Mouse (Mus musculus) limb, embryonic 13.5 days (tissue): ENCODE data around the gene Card19. TPM values are rescaled to one million over a fixed set of nuclear protein-coding genes. Genes with fewer than 3 reads are reported as not detected.
A peak's percentile ranks its signal among the peaks of the same experiment; 100 is the strongest.

Source experiments
- ATAC-seq: fragments of 200-750 bp; cut with Nextera tagmentation; 2 replicates; pipeline ENCODE4 v1.8.0; 2017; ENCODE audit warnings: low read depth, moderate number of reproducible peaks, moderate TSS enrichment; ENCODE audit not compliant: low FRiP score
- H3K27ac ChIP-seq: fragments of 300-500 bp; sonication (generic); 2 replicates; pipeline ENCODE4 v1.5.1; 2015; ENCODE audit warnings: inconsistent platforms, mild to moderate bottlenecking, moderate library complexity
- H3K27me3 ChIP-seq: fragments of 300-500 bp; sonication (generic); 2 replicates; pipeline ENCODE4 v1.6.1; 2015; ENCODE audit warnings: mild to moderate bottlenecking, inconsistent platforms
- H3K36me3 ChIP-seq: fragments of 300-500 bp; sonication (generic); 2 replicates; pipeline ENCODE4 v1.6.1; 2015; ENCODE audit warnings: inconsistent platforms, mild to moderate bottlenecking, moderate library complexity
- H3K4me1 ChIP-seq: fragments of 300-500 bp; sonication (generic); 2 replicates; pipeline ENCODE4 v1.6.1; 2015; ENCODE audit warnings: inconsistent platforms
- H3K4me2 ChIP-seq: fragments of 300-500 bp; sonication (generic); replicated peaks from 2 replicates; pipeline ENCODE4 v1.6.1; 2015; ENCODE audit warnings: inconsistent platforms, mild to moderate bottlenecking, moderate library complexity
- H3K4me3 ChIP-seq: fragments of 300-500 bp; sonication (generic); 2 replicates; pipeline ENCODE4 v1.5.1; 2015; ENCODE audit warnings: moderate library complexity, mild to moderate bottlenecking, inconsistent platforms
- H3K9ac ChIP-seq: fragments of 300-500 bp; sonication (generic); 2 replicates; pipeline ENCODE4 v1.6.1; 2015; ENCODE audit warnings: mild to moderate bottlenecking, inconsistent platforms
- H3K9me3 ChIP-seq: fragments of 300-500 bp; sonication (generic); 2 replicates; pipeline ENCODE4 v1.6.1; 2016; ENCODE audit warnings: inconsistent platforms
- WGBS: fragments of 180-500 bp; shearing (Covaris S2); methylation state at CpG from one replicate; pipeline ENCODE4 v1.1.7; 2015; 5-methylcytosine and 5-hydroxymethylcytosine counted together
- polyA plus RNA-seq: library from polyadenylated mRNA; unstranded; fragments of >200 nt; fragmentation: Nextera tagmentation; extraction: Ambion mirVana; gene quantifications from 2 replicates; pipeline ENCODE4 v1.2.1, GENCODE M21; 2015

Card19 gene
- polyA plus RNA-seq, 1 experiment from 2014 or later, result 58.0 TPM

DNA sequence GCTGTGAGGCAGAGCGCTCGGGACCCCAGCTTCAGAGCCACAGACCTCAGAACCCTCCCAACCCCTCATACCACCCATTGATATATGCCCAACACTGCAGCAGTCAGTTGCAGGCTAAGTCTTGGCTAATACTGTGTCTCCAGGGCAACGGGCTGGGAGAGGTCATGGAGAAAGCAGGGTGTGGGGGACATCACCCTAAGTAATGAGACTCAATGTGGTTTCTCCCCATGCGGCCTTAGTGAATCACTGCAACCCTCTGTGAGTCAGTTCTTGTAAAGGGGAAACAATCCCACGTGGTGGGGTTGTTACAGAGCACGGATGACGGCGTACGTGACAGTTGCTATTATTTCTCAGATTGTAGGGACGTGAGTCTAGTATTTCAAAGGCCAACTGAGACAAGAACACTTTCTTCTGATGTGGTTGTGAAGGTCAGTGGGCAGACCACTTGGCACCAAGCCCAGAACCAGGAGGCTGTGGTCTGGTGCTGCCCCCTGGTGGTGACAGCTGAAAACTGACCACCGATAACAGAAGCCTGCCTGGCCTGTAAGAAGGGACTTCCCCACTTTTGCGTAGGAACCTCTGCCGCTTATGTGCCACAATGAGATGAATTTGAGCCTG lies 10.3 kb downstream of the Card19 start:
- WGBS, result 51% methylated on average over 13 of the region's 13 CpGs
- ATAC-seq, result peak; percentile 24; the same call in 1 of the 2 replicates

GRCm38 (mm10) chr13:49202556-49202955 lies 13.3 kb downstream of the Card19 start:
- WGBS, result 90% methylated on average over 7 of the region's 7 CpGs
- no peak for ATAC-seq
- H3K4me1 ChIP-seq, result 0 out of 2 replicates have a peak, but pooled peaks cover 3% of the 10 kb centered on the region

More for the DNA sequence above, 10.3 kb downstream of the Card19 start:
- Histone ChIP-seq H3K27me3 (no peaks in the 10 kb centered on the region), H3K9ac (no peak overlapping the region), H3K4me1 (peaks cover 10% of the 10 kb centered on the region), H3K4me3 (no peak overlapping the region), H3K36me3 (peaks cover 32% of the 10 kb centered on the region), H3K9me3 (no peaks in the 10 kb centered on the region), H3K27ac (no peak overlapping the region), H3K4me2 (no peak overlapping the region)

GRCm38 (mm10) chr13:49200688-49201087 lies 15.1 kb downstream of the Card19 start:
- Histone ChIP-seq H3K4me1 (no peaks in the 10 kb centered on the region), H3K9me3 (no peaks in the 10 kb centered on the region), H3K27ac (no peak overlapping the region), H3K4me3 (no peak overlapping the region), H3K9ac (no peak overlapping the region), H3K4me2 (no peak overlapping the region), H3K27me3 (no peaks in the 10 kb centered on the region), H3K36me3 (peaks cover 26% of the 10 kb centered on the region)
- no peak for ATAC-seq
- WGBS, result 85% methylated on average over 13 of the region's 13 CpGs

More at GRCm38 (mm10) chr13:49202556-49202955, 13.3 kb downstream of the Card19 start:
- no peak overlapping the region for H3K4me3 ChIP-seq
- H3K27me3 ChIP-seq, result no peaks in the 10 kb centered on the region
- H3K4me2 ChIP-seq, result no peak overlapping the region
- H3K36me3 ChIP-seq, result peaks cover 29% of the 10 kb centered on the region
- H3K9ac ChIP-seq, result no peak overlapping the region
- no peaks in the 10 kb centered on the region for H3K9me3 ChIP-seq
- H3K27ac ChIP-seq, result no peak overlapping the region

DNA sequence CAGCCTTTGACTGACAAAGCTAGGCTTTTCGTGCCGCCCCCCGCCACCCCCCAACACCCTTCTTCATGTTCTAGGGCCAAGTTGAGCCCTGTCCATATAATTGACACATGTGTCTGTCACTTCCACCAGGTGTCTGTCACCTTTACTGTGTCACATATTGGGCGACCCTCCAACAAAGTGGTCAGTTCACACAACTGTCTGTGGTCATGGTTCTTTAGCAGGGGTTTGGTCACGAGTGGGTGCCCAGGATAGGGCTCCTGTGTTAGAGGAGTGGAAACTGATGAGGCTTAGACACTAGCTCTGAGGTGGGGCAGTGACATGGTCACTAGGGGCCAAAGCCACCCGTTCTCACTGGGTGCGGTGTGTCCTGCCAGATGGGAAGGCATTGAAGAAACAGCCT lies 15.9 kb downstream of the Card19 start:
- H3K4me2 ChIP-seq, result no peak overlapping the region
- H3K9me3 ChIP-seq, result no peaks in the 10 kb centered on the region
- WGBS, result 94% methylated on average over 7 of the region's 7 CpGs
- H3K27me3 ChIP-seq, result no peaks in the 10 kb centered on the region
- peaks cover 34% of the 10 kb centered on the region for H3K36me3 ChIP-seq
- no peak overlapping the region for H3K9ac ChIP-seq
- H3K27ac ChIP-seq, result no peak overlapping the region
- no peaks in the 10 kb centered on the region for H3K4me1 ChIP-seq
- H3K4me3 ChIP-seq, result no peak overlapping the region
- ATAC-seq, result no peak

DNA sequence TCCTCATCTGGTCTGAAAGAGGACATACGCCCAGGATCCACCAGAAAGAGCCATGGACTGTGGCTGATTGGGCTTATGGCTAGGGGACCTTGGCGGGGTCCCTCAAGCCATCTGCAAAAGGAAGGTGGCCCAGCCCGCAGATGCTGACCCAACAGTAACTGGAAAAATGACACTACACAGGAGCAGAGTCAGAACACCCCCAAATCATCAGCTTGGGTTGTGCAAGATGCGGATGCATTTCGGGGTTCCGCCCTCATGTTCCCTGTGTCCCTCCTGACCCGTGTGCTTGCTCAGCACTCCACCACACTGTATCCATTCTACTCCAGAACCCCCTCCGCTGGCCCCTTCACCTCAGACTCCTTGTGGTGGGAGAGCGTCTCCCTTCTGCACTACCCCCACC lies 17.1 kb downstream of the Card19 start:
- Histone ChIP-seq H3K27me3 (no peaks in the 10 kb centered on the region), H3K4me2 (no peak overlapping the region), H3K27ac (no peak overlapping the region), H3K9ac (no peak overlapping the region), H3K4me3 (no peak overlapping the region), H3K9me3 (no peaks in the 10 kb centered on the region), H3K36me3 (peaks cover 33% of the 10 kb centered on the region), H3K4me1 (no peaks in the 10 kb centered on the region)
- 91% methylated on average over 9 of the region's 9 CpGs for WGBS
- ATAC-seq, result no peak

GRCm38 (mm10) chr13:49196766-49197165 lies 19.1 kb downstream of the Card19 start:
- H3K4me1 ChIP-seq, result peaks cover 8% of the 10 kb centered on the region
- WGBS, result 72% methylated on average over 6 of the region's 6 CpGs
- peaks cover 17% of the 10 kb centered on the region for H3K36me3 ChIP-seq
- H3K27me3 ChIP-seq, result no peaks in the 10 kb centered on the region
- no peak overlapping the region for H3K27ac ChIP-seq
- no peak overlapping the region for H3K4me3 ChIP-seq
- H3K4me2 ChIP-seq, result no peak overlapping the region
- H3K9me3 ChIP-seq, result no peaks in the 10 kb centered on the region
- H3K9ac ChIP-seq, result no peak overlapping the region
- no peak for ATAC-seq

DNA sequence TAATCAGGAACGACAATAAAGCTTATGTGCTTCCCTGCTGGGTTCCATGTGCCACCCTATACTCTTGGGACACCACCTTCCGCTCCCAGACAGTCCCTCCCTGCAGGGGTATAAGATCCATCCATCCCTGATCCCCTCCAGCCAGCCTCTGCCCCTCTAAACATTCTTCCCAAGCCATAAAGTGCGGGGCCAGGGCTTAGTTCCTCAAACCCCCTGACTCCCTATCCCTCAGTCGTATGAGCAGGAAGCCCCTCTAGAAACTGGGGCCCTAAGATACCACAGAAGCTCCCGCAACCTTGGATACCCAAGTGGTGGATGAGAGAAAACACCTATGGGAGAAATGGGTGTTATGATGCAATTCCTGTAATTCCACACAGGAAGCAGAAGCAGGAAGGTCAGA lies 19.6 kb downstream of the Card19 start:
- Histone ChIP-seq H3K9ac (no peak overlapping the region), H3K4me3 (no peak overlapping the region), H3K27ac (no peak overlapping the region), H3K27me3 (no peaks in the 10 kb centered on the region), H3K4me1 (peaks cover 14% of the 10 kb centered on the region), H3K9me3 (no peaks in the 10 kb centered on the region), H3K36me3 (peaks cover 17% of the 10 kb centered on the region), H3K4me2 (no peak overlapping the region)
- ATAC-seq, result no peak
- WGBS, result 80% methylated on average over 5 of the region's 5 CpGs

DNA sequence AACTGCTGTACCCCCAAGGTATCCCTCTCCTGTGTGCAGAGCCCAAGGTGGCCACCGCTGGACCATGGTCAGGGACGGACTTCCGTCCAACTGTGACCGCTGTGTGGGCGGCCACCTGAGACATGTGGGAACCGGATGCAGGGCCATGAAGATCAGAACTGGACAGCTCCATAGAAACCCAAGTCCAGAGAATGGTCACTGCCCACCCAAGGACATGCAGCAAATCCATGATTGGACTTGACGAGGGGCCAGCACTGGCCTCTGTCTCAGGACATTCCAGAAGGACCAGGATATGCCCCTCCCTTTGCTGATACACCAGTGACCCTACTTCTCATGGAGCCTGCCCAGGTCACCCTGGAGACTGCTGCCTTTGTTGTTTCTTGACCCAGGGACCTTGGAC lies 20.2 kb downstream of the Card19 start:
- H3K4me1 ChIP-seq, result peaks cover 19% of the 10 kb centered on the region
- no peak overlapping the region for H3K9ac ChIP-seq
- H3K27me3 ChIP-seq, result no peaks in the 10 kb centered on the region
- no peaks in the 10 kb centered on the region for H3K9me3 ChIP-seq
- no peak for ATAC-seq
- no peak overlapping the region for H3K4me3 ChIP-seq
- H3K4me2 ChIP-seq, result no peak overlapping the region
- H3K36me3 ChIP-seq, result peaks cover 17% of the 10 kb centered on the region
- H3K27ac ChIP-seq, result no peak overlapping the region
- 90% methylated on average over 7 of the region's 7 CpGs for WGBS

- no peak overlapping the region for H3K4me2 ChIP-seq
- H3K27ac ChIP-seq, result no peak overlapping the region
- no peak overlapping the region for H3K9ac ChIP-seq
- H3K4me1 ChIP-seq, result peaks cover 24% of the 10 kb centered on the region
- peaks cover 17% of the 10 kb centered on the region for H3K36me3 ChIP-seq
- no peak for ATAC-seq
- no peaks in the 10 kb centered on the region for H3K27me3 ChIP-seq
- WGBS, result 92% methylated on average over 13 of the region's 13 CpGs
- no peak overlapping the region for H3K4me3 ChIP-seq
- no peaks in the 10 kb centered on the region for H3K9me3 ChIP-seq
Observed at GRCm38 (mm10) chr13:49194811-49195210, 21.0 kb downstream of the Card19 start.

DNA sequence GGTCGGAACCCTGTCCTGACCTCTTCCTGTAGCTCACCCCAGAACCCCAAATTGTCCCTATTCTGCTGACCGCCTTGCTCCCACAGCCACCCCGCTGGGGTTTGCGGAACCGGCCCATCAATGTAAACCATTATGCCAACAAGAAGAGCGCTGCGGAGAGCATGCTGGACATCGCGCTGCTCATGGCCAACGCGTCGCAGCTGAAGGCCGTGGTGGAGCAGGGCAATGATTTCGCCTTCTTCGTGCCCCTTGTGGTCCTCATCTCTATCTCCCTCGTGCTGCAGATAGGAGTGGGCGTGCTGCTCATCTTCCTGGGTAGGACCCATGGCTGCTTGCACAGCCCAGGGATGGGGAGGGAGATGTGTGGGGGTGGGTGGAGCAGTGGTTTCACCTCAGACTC lies 22.2 kb downstream of the Card19 start:
- H3K27ac ChIP-seq, result no peak overlapping the region
- ATAC-seq, result no peak
- H3K9ac ChIP-seq, result no peak overlapping the region
- H3K4me1 ChIP-seq, result peaks cover 34% of the 10 kb centered on the region
- H3K27me3 ChIP-seq, result no peaks in the 10 kb centered on the region
- no peaks in the 10 kb centered on the region for H3K9me3 ChIP-seq
- peaks cover 17% of the 10 kb centered on the region for H3K36me3 ChIP-seq
- no peak overlapping the region for H3K4me3 ChIP-seq
- 97% methylated on average over 17 of the region's 17 CpGs for WGBS
- no peak overlapping the region for H3K4me2 ChIP-seq

DNA sequence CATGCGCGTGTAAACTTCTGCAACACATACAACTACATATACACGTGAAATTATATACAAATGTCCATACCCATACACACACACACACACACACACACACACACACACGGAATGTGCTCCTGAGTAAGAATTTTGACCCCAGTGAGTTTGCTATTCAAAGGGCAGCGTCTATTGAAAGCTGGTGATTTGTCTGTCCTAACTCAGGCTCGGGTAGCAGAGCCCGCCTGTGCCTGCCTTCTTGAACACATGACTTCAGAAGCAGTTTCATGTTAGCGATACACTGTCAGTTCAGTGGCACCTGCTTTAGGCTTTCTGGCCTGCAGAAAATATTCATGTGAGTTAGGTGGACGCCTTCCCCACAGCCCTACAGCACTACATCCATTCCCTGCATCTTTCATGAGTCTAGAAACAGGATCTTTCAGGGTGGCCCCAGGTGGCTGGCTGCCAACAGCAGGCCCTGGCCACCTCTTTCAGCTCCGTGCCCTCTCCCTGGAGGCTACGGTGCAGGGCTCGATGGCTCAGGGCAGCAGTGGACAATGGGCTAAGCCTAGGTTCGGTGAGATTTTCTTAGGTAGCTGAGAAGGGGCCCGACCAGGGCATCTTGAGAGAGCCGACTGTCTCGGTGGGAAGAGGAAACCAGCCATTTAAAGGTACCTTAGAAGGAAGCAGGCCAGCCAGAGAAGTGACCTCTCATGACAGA lies 23.5 kb downstream of the Card19 start:
- H3K9ac ChIP-seq, result peak overlapping the region; percentile 25; the same call in 1 of the 2 replicates
- peaks cover 44% of the 10 kb centered on the region for H3K4me1 ChIP-seq
- H3K4me2 ChIP-seq, result no peak overlapping the region
- no peak overlapping the region for H3K4me3 ChIP-seq
- H3K36me3 ChIP-seq, result peaks cover 17% of the 10 kb centered on the region
- H3K27me3 ChIP-seq, result no peaks in the 10 kb centered on the region
- H3K9me3 ChIP-seq, result no peaks in the 10 kb centered on the region
- 78% methylated on average over 16 of the region's 16 CpGs for WGBS
- no peak for ATAC-seq
- H3K27ac ChIP-seq, result no peak overlapping the region

DNA sequence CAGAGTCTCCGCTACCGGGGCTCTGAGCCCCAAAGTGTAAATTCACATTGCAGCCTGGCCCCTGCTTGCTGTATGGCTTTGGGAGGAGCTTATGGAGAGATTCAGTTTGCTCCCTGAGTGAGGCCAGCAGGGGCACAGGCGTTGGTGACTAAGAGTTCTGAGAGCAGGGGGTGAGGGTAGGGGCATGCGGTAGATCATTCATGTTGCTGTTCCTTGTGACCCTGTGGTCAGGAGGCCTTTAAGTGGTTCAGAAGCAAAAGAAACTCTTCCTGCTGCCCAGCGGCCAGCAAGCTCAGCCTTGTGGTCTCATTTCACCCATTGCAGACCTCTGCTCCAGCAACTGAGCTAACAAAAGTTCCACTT lies 24.2 kb downstream of the Card19 start:
- Histone ChIP-seq H3K4me3 (no peak overlapping the region), H3K36me3 (peaks cover 17% of the 10 kb centered on the region), H3K9me3 (no peaks in the 10 kb centered on the region), H3K27me3 (no peaks in the 10 kb centered on the region), H3K4me2 (no peak overlapping the region), H3K27ac (no peak overlapping the region), H3K4me1 (peaks cover 49% of the 10 kb centered on the region), H3K9ac (no peak overlapping the region)
- WGBS, result 53% methylated on average over 5 of the region's 5 CpGs
- ATAC-seq, result no peak
